In genomic region chr11:107413251-107413655, GRCm38 (mm10) we compare ENCODE assay signal across 8 mouse cellular contexts. TPM values are rescaled to one million over a fixed set of nuclear protein-coding genes. Genes with fewer than 3 reads are reported as not detected.
DNase-seq lines count a peak whose midpoint lies in the region; ATAC-seq and TF ChIP-seq lines count a peak whose summit lies in the region.

No protein-coding gene starts in this region.

- ATAC-seq in heart, embryonic 14.5 days (ENCODE audit: insufficient number of reproducible peaks, insufficient read depth, low FRiP score, low read depth), result no peak
- peak; percentile 87 for ATAC-seq in midbrain, embryonic 11.5 days (ENCODE audit: low FRiP score)

- 3% methylated on average over 14 of the region's 14 CpGs for WGBS in heart, embryonic 14.5 days
- WGBS in midbrain, embryonic 11.5 days, result 0% methylated on average over 13 of the region's 14 CpGs
- WGBS in thymus, adult 2 months, result 14% methylated on average over 14 of the region's 14 CpGs

- H3K27me3 ChIP-seq in heart, embryonic 14.5 days (ENCODE audit: control insufficient read depth, insufficient read depth, low read length), result no peaks in the 10 kb centered on the region
- H3K27me3 ChIP-seq in midbrain, embryonic 11.5 days (ENCODE audit: control insufficient read depth, insufficient read depth, low read length), result no peaks in the 10 kb centered on the region
- H3K27me3 ChIP-seq in thymus, adult 2 months (ENCODE audit: control insufficient read depth, insufficient read depth, low read length), result no peaks in the 10 kb centered on the region

- TF ChIP-seq CTCF in thymus, adult 2 months (IDR thresholded peaks at IDR 0.05; ENCODE audit: borderline replicate concordance, control insufficient read depth, extremely low read depth, insufficient read depth, low read length, poor library complexity), result no peak

- 0 out of 2 replicates have a peak, but pooled peaks have one; percentile 20 for TF ChIP-seq POLR2A in thymus, adult 2 months (IDR thresholded peaks at IDR 0.05; ENCODE audit: control insufficient read depth, extremely low read depth, insufficient read depth, low read length, poor library complexity)

- peak overlapping the region; percentile 17 to 45; a peak in 1 of 4 replicates for H3K27ac ChIP-seq in heart, embryonic 14.5 days (replicated peaks in 1 of 2; ENCODE audit: control insufficient read depth in 1 of 2, insufficient read depth in 1 of 2, low read depth in 2 of 2, low read length in 2 of 2)
- H3K27ac ChIP-seq in midbrain, embryonic 11.5 days (ENCODE audit: low read depth, low read length), result peak overlapping the region; percentile 83
- peak overlapping the region; percentile 55; the same call in 1 of the 2 replicates for H3K27ac ChIP-seq in thymus, adult 2 months (ENCODE audit: control insufficient read depth, insufficient read depth, low read length)

- H3K4me2 ChIP-seq in heart, embryonic 14.5 days (ENCODE audit: low read length), result peak overlapping the region; percentile 72
- H3K4me2 ChIP-seq in midbrain, embryonic 11.5 days, result peak overlapping the region; percentile 36

- H3K4me3 ChIP-seq in heart, embryonic 14.5 days (ENCODE audit: control insufficient read depth in 1 of 2, insufficient read depth in 1 of 2, low read depth in 1 of 2, low read length in 2 of 2), result peak overlapping the region; percentile 37
- peak overlapping the region; percentile 1; the same call in 1 of the 2 replicates for H3K4me3 ChIP-seq in midbrain, embryonic 11.5 days (ENCODE audit: low read depth, low read length)
- H3K4me3 ChIP-seq in thymus, adult 2 months (ENCODE audit: control insufficient read depth, insufficient read depth, low read length), result peak overlapping the region; percentile 44

- peak; percentile 15 for DNase-seq in urinary bladder, postnatal 14 days (ENCODE audit: low spot score)
- DNase-seq in urinary bladder, postnatal 10 days (ENCODE audit: low spot score), result no peak
- peak; percentile 52 for DNase-seq in embryo, embryonic 11.5 days (ENCODE audit: low read depth, low spot score)
- DNase-seq in layer of hippocampus, adult 8-10 months (ENCODE audit: low spot score in 2 of 2), result peak; percentile 51 to 71
- DNase-seq in midbrain, embryonic 11.5 days (ENCODE audit: low spot score, missing footprints), result peak; percentile 96
- DNase-seq in thymus, adult 2 months, result peak; percentile 77
- DNase-seq in c-Kit-positive CD71-positive TER-119-positive erythroid progenitor cells, embryonic 14.5 days (ENCODE audit: low spot score), result no peak

- peak overlapping the region; percentile 65 for H3K9ac ChIP-seq in heart, embryonic 14.5 days (ENCODE audit: low read length)
- H3K9ac ChIP-seq in midbrain, embryonic 11.5 days (ENCODE audit: low read length), result peak overlapping the region; percentile 36; the same call in 1 of the 2 replicates

- H3K36me3 ChIP-seq in heart, embryonic 14.5 days (ENCODE audit: control insufficient read depth, insufficient read depth, low read length), result no peaks in the 10 kb centered on the region
- no peaks in the 10 kb centered on the region for H3K36me3 ChIP-seq in midbrain, embryonic 11.5 days (ENCODE audit: control insufficient read depth, insufficient read depth, low read length)
- H3K36me3 ChIP-seq in thymus, adult 2 months (ENCODE audit: control insufficient read depth, insufficient read depth, low read length), result no peaks in the 10 kb centered on the region

- peaks cover 17 to 22% of the 10 kb centered on the region in 2 experiments for H3K4me1 ChIP-seq in heart, embryonic 14.5 days (ENCODE audit: control insufficient read depth in 2 of 2, insufficient read depth in 2 of 2, low read length in 2 of 2)
- peaks cover 37% of the 10 kb centered on the region for H3K4me1 ChIP-seq in midbrain, embryonic 11.5 days (ENCODE audit: control insufficient read depth, insufficient read depth, low read length)
- H3K4me1 ChIP-seq in thymus, adult 2 months (replicated peaks; ENCODE audit: control insufficient read depth, insufficient read depth, low read length), result peaks cover 28% of the 10 kb centered on the region

- no peaks in the 10 kb centered on the region for H3K9me3 ChIP-seq in heart, embryonic 14.5 days (ENCODE audit: control insufficient read depth, low read length)
- no peaks in the 10 kb centered on the region for H3K9me3 ChIP-seq in midbrain, embryonic 11.5 days (ENCODE audit: control insufficient read depth, low read length)

RNA-seq across cellular contexts. Expression of gene Pitpnc1, which starts 57.2 kb away (rescaled TPM):
- 16.0 and 16.8 TPM in 2 replicates for polyA plus RNA-seq in heart, embryonic 14.5 days (2014; fragmentation: Nextera tagmentation; extraction: Ambion mirVana)
- 10 to 100 TPM; 47.1 to 53.0 (median 51.0) TPM for total RNA-seq in layer of hippocampus, adult 8-10 months (2022)
- 29.9 and 32.1 TPM in 2 replicates for polyA plus RNA-seq in midbrain, embryonic 11.5 days (2014; fragmentation: Nextera tagmentation; extraction: Ambion mirVana)
- polyA plus RNA-seq in thymus, adult 2 months (2012; rRNA removed), result 11.3 and 12.2 TPM in 2 replicates

Comparison
In these comparisons a context has a peak if more than half of its experiments do, and no peak if none do; other contexts are left out.
1. DNase-seq: peak in urinary bladder, postnatal 14 days (single experiment), embryo, embryonic 11.5 days (single experiment), layer of hippocampus, adult 8-10 months (2 of 2), midbrain, embryonic 11.5 days (single experiment) and thymus, adult 2 months (single experiment); none in urinary bladder, postnatal 10 days (single experiment) and c-Kit-positive CD71-positive TER-119-positive erythroid progenitor cells, embryonic 14.5 days (single experiment).
2. H3K27ac ChIP-seq: peak in every context shown above with its lines; median percentile 83 in midbrain, embryonic 11.5 days; 55 in thymus, adult 2 months; 31 in heart, embryonic 14.5 days.
3. Peak in every context shown above with its lines, with median percentiles within 50 percentile points of each other: H3K4me3 ChIP-seq.